Mouse (Mus musculus) midbrain, embryonic 13.5 days (tissue): Measurements from ENCODE around the gene Pdcd6ip. TPM values are rescaled to one million over a fixed set of nuclear protein-coding genes. Genes with fewer than 3 reads are reported as not detected.

Experiments
- polyA plus RNA-seq: library from polyadenylated mRNA; unstranded; fragments of >200 nt; fragmentation: Nextera tagmentation; extraction: Ambion mirVana; gene quantifications from 2 replicates; pipeline ENCODE4 v1.2.1, GENCODE M21; 2015

Pdcd6ip gene
- polyA plus RNA-seq, 1 experiment from 2014 or later = 42.8 TPM

Other genes with a start within 250 kb of the Pdcd6ip start
- gene Clasp2, start 33.2 kb upstream of the Pdcd6ip start, polyA plus RNA-seq = 108 and 113 TPM in 2 replicates
- 32.5 and 37.6 TPM in 2 replicates for gene Ubp1, start 222.7 kb upstream of the Pdcd6ip start, polyA plus RNA-seq